Mouse (Mus musculus): ENCODE measurements around the gene Cfl2.
"Not testable (repeated sequence)": the region's sequence is repeated elsewhere in the genome, so short reads cannot be mapped to it uniquely, and the experiment has no call there.

Gene Cfl2

DNA sequence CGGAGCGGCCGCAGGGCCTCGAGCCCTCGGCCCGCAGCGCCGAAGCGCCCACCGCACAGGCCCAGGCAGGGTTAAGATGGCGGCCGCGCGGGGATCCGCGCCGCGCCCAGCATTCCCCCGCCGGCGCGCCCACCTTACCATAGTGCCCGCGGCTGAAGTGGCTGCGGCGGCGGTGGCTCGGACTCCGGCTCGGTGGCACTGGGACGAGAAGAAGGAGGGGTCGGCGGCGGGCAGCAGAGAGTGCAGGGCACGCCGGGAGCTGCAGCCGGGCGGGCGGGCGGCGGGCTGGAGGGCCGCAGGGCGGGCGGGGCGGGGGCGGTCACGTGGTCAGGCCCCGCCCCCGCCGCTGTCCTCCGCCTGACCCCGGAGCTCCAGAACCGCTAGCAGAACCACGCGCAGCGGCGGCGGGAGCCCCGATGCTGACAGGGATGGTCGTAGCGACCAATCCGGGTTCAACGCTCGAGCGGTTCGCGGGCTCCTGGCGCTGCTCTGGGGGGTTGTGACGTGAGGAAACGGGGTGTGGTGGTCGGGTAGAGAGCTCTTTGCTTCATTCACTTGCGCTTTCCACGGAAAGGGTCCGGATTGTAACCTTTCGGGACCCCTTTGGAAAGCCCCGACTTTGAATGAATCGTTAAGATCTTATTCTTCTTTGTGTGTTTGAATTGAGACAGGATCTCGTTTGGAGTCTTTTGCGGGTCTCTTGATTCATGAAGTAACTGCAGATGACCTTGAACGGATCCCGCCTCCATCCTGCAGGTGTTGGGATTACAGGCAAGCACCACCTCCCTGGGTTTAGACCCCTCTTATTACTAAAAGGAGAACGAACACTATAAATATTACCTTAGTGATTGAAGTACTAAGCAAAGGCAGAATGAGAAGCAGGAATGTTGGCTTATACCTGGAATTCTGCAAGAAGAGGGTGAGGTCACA lies at the start of gene Cfl2:
Gene Cfl2 (minus strand): TSS at position 272 of the 930 bp plus-strand sequence.
- DNase-seq = peak; percentile 86 to 87

DNA sequence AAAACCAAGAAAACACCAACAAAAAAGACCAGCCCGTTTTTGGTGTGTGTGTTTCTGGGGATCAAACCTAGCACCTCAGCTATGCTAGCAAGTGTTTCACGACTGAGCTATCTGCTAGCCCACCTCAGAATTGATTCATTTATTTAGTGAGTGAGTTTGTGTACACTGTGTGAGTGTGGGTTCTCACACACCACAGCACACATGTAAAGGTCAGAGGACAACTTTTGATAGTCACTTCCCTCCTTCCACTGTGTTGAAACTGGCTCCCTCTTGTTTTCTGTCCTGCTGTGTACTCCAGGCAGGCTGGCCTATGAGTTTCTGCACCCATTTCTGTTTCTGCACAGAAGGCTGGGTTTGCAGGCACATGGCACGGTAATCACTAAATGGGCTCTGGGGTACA lies 47.7 kb upstream of the Cfl2 start:
- no peak for DNase-seq

DNA sequence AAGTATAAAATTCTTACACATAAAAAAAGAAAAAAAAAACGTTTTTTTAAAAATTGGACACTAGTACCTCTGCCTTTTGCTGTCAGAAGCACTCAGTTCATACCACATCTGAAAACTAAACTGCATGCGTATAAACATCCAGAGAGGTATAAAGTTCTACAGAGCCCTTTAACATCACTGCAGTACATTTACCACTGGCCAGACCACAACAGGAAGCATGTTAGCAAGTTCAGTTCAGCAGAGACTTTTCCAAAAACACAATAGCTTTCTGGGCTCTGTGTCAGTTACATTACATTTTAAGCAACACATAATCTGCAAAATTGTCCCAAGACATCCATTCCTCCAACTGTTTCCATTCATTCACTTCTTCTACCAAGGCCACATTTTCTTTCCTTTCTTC lies 29.9 kb upstream of the Cfl2 start:
- not testable (repeated sequence) for DNase-seq

DNA sequence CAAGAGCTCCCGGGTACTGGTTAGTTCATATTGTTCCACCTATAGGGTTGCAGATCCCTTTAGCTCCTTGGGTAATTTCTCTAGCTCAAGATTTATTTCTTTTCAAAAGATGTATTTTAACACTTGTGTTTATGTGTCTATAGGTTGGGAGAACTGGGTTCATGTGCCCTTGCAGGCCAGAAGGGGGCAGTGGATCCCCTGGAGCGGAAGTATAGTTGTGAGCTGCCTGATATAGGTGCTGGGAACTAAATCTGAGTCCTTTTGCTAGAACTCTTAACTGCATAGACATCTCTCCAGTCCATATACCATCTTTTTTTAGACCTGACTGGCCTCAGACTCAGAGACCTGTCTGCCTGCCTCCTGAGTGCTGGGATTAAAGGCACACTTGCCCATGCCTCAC lies 27.7 kb upstream of the Cfl2 start:
- peak in 1 of 2 experiments; percentile 19 for DNase-seq

DNA sequence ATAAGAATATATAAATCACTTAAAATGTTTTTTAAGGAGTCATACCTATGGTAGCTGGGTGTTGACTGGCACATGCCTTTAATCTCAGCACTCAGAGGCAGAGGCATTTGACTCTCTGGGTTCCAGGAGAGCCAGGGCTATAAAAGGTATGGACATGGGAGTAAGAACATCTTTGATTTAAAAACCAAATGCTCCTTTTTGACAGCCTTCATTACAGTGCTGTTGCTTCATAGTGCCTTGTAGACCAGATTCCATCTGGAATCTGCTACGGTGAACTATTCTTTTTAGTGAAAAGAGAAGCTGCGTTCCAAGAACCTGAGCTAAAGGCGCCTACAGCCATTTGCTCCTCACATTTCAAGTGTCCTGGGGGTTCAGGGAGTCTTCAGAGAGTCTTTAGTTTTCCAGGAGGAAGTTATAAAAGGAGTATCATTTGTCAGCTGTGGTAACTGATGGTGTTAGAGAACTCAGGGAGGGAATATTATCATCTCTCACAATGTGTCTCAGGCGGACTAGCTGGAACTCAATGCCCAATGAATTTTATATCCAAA lies 25.0 kb upstream of the Cfl2 start:
- no peak for DNase-seq

DNA sequence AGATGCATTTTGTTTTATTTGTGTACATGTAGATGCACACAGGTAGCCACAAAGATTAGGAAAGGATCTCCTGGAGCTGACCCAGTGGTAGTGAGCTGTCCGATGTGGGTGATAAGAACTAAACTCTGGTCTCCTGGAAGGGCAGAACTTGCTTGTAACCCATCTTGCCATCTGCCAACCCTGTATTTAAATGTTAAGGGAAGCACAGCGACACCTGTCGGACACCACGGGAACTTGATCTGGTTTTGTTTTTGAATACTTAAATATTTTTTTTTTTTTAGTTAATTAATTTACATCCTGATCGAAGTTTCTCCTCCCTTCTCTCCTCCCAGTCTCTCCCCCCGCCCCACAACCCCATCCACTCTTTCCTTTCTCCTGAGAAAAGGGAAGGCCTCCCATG lies 17.0 kb upstream of the Cfl2 start:
- DNase-seq = peak; percentile 81 to 83

DNA sequence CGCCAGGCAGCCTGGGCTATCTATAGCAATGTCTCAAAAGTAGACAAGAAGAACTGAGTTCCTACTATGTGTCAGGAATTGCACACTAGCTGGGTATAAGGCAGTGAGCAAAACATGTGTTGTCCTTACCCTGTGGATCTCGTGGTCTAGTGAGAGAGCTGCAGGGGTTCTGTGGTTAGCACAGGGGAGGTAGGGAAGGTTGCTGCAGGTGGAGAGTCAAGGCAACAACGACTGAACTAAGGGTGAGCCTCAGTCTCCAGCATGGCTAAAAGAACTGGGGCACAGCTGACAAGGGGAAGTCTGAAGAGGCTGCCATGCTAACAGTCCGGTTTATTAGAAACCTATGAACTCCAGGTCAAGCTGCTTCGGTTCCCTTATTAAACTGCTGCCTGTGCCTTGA lies 16.5 kb upstream of the Cfl2 start:
- DNase-seq = no peak

DNA sequence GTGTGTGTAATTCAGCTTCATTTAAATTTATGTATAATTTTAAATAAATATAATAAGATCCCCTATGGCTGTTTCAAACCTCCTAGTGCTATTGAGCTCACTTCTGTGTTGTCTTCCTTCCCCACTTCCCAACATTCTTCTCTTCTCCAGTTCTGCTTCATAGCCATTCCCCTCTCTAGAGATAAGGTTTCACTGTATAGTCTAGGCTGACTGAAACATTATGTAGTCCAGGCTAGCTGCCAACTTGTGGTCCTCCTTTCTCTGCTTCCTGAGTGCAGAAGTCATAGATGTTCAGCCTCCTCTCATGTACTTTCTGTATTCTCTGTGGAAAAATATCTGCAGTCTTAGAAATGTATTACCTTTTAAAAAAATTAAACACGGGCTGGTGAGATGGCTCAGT lies 15.2 kb upstream of the Cfl2 start:
- no peak for DNase-seq

DNA sequence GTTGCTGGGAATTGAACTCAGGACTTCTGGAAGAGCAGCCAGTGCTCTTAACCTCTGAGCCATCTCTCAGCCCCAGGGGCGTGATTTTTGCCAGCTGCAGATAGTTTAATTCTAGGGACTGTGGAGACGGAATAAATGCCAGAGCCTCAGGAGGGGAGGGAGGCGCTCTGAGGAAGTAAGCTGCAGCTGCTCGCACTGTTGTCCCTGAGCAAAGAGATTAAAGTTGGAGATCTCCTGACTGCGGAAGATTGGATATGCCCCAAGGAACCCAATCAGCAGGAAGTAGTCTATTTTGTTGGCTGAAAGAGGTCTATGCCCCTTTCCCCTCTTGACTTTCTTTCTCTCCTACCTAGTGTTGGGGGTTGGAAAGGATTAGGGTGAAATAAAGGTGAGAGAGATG lies 14.2 kb upstream of the Cfl2 start:
- DNase-seq = no peak

DNA sequence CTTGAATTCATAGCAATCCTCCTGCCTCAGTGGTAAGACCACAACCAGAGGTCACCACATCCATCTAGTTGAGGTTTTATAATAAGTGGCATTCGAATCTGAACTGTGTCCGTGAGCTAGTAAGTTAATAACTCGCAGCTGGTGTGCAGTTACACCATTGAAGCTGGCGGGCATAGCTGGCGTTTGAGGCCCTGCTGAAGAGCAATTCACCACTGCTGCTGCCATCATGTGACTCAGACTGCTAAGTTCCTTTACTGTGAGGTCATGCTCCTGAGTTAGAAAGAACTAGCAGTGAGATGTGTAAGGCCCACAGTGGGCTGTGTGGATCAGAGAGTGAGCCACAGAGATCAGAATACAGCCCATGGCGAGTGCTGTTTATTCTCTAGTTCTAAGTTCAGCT lies 12.0 kb upstream of the Cfl2 start:
- DNase-seq = no peak

DNA sequence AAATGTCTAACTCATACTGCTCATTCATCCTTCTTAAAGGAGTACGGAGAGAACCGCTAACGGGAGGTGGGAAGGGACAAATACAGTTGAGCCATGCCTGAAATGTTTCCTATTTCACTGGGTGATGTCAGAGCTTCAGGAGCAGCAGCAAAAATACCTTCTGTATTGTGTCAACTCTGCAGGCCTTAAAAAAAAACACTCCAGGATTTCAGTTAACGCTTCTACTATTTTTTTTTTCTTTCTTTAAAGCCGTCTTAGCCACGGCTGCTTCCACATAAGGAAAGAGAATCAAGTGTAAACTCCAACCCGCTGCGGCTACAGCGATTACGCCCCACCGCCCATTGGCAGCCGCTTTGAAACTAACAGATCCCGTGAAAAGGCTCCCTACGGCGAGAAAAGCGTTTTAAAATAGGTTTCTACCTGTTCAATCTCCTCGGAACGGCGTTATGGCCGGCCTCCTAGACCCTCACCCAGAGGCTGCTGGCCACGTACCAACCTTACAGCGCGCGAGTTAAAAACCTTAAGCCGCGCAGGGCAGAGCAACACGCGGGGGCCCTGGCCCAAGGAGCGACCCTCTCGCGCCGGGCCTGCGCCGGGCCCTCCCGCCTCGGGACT lies 579 bp downstream of the Cfl2 start:
- DNase-seq = no peak

DNA sequence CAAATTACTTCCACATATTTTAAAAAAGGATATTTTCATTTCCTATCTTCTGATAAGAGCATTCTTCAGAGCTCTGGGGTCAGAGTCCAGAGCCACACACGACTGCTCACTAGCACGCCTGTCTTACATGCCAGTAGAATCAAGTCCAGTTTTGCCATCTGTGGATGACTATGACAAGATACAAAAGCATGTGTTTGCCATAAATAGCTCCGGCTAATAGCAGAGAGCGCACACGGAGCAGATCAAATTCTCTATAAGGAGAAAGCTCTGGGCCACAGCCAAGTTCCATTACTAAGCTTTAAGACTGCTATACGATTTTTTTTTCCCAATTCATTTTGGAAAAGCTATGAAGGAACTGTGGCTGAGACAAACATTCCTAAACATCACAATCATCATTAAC lies 3.1 kb downstream of the Cfl2 start:
- no peak for DNase-seq

DNA sequence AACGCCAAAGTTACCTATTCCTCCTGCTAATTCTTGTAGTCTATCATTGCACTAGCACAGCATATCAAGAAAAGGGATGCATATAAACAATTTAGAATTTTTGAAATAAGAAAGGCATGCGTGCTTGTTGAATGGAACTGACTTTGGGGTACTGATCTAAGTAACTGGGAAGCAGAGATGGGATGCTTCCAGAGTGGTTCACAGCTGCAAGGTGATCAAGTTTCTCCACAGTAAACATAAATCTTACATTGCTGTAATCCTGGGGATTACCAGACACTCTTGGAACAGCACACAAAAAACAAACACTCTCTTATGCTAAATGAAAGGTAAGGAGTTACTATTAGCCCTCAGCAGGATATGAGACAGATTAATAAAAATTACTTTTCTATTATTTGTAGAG lies 12.1 kb downstream of the Cfl2 start:
- no peak for DNase-seq

DNA sequence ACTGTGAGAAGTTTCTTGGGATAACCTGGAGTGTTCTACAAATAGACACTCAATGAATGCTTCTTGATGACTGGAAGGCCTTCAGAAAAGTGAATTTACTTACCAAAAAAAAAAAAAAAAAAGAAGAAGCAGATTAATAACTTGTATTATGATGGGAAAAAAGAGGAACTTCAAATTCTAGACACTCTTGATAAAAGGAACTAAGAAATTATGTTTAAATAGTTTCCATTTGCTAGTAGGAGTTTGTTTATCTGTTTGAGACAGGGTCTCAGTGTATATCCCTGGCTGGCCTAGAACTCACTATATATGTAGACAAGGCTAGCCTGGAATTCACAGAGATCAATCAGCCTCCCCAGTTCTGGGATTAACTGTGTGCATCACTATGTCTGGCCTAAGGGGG lies 18.3 kb downstream of the Cfl2 start:
- DNase-seq = peak; percentile 16 to 24

DNA sequence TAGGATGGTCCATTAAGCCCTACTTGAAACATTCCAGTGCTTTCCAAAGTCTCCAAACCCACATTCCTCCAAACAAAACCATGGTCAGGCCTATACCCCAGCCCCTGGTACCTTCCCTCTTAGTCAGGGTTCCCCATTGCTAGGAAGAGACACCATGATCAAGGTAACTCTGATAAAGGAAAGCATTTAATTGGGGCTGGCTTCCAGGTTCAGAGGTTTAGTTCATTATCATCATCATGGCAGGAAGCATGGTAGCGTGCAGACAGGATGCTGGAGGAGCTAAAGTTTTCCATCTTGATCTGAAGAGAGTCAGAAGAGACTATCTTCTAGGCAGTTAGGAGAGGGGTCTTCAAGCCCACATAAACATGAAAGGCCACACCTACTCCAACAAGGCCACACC lies 21.1 kb downstream of the Cfl2 start:
- DNase-seq = no peak

DNA sequence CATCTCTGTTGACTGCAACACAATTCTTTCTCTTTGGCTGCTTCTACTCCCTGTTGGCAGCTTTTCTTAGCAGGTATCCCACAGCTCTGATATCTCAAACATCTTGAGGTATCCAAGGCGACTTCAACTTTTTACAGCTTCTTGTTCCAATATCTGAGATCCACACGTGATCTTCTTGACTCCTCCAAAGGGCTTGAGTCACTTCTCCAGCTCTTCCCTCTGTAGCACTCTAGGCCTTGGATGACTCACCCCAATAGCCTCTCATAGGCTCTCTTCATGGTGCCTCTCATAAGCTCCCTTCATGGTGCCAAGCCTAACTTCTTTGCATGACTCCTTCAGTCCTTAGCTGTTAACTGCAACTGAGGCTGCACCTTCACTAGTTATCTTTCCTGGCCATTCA lies 22.9 kb downstream of the Cfl2 start:
- no peak for DNase-seq

DNA sequence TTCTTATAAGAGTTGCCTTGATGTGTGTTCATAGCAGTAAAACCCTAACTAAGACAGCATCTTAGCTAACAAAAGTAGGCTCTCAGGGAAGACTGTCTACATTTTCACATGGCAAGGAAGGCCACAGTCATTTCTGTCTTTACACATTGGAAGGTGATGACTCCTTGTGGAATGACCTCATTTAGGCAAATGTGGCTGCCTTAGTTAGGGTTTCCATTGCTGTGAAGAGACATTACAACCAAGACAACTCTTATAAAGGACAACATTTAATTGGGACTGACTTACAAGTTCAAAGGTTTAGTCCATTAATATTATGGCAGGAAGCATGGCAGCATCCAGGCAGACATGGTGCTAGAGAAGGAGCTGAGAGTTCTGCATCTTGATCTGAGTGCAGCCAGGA lies 23.7 kb downstream of the Cfl2 start:
- DNase-seq = no peak

DNA sequence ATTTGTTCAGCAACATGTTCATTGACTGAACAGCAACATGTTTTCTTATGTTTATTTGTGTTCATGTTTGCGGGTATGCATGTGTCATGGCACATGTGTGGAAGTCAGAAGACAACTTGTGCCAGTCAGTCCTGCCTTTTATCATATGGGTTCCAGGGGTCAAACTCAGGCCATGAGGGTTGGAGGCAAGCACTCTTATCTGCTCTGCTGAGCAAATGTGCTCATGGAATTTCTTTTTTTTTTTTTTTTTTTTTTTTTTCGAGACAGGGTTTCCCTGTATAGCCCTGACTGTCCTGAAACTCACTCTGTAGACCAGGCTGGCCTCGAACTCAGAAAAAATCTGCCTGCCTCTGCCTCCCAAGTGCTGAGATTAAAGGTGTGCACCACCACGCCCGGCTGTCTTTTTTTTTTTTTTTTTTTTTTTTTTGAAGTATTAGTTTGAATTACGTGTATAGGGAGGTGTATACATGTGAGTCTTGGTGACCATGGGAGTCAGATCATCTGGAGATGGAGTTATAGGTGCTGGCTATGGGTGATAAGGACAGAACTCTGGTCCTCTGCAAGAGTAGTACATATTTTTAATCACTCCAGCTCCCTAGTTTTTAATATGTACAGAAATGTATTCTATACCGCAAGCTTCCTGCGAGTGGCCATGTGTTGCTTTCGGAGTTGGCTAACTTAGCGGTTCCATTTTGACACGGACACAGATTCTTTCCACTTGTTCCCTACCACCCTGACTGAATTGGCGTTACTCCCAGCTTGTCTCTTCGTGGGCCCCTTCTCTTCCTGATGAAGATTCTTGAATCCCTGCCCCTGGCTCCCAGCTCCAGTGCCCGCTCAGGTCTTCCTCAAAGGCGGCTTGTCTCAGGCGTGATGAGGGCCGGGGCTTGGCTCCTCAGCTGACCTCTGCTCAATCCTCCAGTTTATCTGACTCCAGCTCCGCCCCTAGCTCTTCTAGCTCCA lies 26.8 kb downstream of the Cfl2 start:
- no peak for DNase-seq

DNA sequence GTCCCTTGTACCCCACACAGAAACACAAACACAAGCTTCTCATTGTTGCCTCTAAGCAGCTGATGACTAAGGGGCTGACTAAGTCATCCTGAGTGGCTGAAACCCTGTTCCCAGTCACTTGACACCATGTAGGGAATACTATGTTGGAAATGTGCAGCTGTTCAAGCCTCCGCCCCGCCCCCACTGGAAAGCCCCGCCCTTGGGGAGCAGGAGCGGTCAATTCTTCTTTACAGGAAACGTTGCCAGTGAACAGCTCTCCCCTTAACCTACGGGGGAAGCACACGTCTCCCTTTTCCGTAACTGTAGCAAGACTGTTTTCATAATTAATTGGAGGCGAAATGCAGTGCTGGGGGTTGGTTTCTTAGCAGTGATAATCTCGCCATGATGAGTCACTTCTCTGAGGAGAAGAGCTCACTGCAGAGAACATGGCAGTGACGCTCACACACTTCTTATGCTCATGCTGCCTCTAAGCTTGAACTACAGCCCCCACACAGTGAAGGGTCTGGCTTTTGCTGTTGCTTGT lies 27.7 kb downstream of the Cfl2 start:
- peak; percentile 20 to 32 for DNase-seq

DNA sequence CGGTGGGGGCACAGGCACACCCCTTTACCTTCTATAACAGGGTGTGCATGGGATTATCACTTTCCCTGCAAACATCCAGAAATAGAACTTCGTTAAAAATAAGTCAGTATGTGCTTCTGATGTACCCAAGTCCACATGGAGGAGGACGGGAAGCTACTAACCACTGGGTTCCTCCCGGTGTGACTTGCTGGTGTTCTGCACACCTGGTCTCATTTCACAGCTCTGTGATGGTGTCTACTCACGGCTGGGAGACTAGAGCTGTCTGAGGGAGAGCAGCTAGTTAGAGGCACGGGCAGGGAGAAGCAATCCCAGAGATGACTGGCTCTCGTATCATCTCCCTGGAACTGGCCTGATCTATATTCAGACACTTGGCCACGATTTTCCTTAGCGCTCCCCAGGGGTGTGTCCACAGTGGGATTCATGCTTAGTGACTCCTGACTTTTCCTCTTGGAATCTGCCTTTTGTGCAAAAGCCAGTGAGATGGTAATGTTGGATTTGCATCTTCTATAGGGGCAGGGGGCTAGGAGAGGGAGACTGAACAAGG lies 28.7 kb downstream of the Cfl2 start:
- no peak for DNase-seq

DNA sequence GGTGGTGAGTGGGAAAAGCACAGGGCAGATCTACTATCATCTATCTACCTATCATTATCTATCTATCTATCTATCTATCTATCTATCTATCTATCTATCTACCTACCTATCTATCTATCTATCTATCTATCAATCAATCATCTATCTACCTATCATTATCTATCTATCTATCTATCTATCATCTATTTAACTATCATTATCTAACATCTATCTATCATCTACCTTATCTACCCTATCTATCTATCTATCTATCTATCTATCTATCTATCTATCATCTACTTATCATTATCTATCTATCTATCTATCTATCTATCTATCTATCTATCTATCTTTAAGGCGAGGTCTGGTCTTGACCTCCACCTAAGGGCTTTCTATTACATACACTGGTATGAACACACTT lies 30.8 kb downstream of the Cfl2 start:
- DNase-seq = not testable (repeated sequence)

DNA sequence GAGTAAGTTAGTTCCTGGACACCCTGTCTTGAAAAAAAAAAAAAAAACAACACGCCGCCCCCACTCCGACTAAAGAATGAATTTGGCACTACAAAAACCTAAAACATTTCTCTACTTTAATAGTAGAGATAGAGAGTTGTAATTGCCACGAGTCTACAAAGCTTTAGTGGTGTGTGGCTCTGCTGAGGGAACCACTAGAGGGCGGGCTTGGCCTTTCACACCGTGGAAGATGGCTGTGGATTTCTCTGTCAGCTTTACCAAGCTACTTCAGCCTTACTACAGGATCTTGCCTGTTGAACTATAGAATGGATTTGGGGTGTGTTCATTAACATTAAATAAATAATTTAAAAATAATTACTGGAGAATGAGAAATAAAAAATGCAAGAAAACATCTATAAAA lies 32.1 kb downstream of the Cfl2 start:
- DNase-seq = peak; percentile 84 to 86

Measured in B cell, adult 2 months (primary cell).